Mouse (Mus musculus) hindbrain, embryonic 15.5 days (tissue): ENCODE data around the gene Vps72. TPM values are rescaled to one million over a fixed set of nuclear protein-coding genes. Genes with fewer than 3 reads are reported as not detected.

ENCODE experiments used
- microRNA-seq: library from miRNA; unstranded; fragments of <30 nt; microRNA quantifications from one replicate; pipeline ENCODE4, GENCODE M21; 2016
- polyA plus RNA-seq: library from polyadenylated mRNA; unstranded; fragments of >200 nt; fragmentation: Nextera tagmentation; extraction: Ambion mirVana; gene quantifications from 2 replicates; pipeline ENCODE4 v1.2.1, GENCODE M21; 2015

The Vps72 gene
- polyA plus RNA-seq, 1 experiment from 2014 or later: 176 TPM

Small RNAs within 50 kb of the gene (microRNA-seq; reads per million reads assigned to microRNA genes)
- not detected for gene Mir8099-1

Other genes starting within 250 kb of the Vps72 start
- 352 and 354 TPM in 2 replicates for gene Psmb4, start 224.1 kb upstream of the Vps72 start, polyA plus RNA-seq
- 15.5 and 16.4 TPM in 2 replicates for gene Selenbp1, start 178.0 kb upstream of the Vps72 start, polyA plus RNA-seq
- 6.9 and 7.1 TPM in 2 replicates for gene Rfx5, start 156.9 kb upstream of the Vps72 start, polyA plus RNA-seq
- 21.8 and 27.3 TPM in 2 replicates for gene Pi4kb, start 136.3 kb upstream of the Vps72 start, polyA plus RNA-seq
- 18.9 and 21.2 TPM in 2 replicates for gene Zfp687, start 95.6 kb upstream of the Vps72 start, polyA plus RNA-seq
- gene Psmd4, start 68.4 kb upstream of the Vps72 start, polyA plus RNA-seq: 260 and 276 TPM in 2 replicates
- 15.2 and 15.8 TPM in 2 replicates for gene Pip5k1a, start 4.1 kb upstream of the Vps72 start, polyA plus RNA-seq
- 1.7 and 1.8 TPM in 2 replicates for gene Tmod4, start 13.5 kb downstream of the Vps72 start, polyA plus RNA-seq
- 84.0 and 88.6 TPM in 2 replicates for gene Scnm1, start 23.0 kb downstream of the Vps72 start, polyA plus RNA-seq
- 42.7 and 45.0 TPM in 2 replicates for gene Lysmd1, start 23.1 kb downstream of the Vps72 start, polyA plus RNA-seq
- gene Tnfaip8l2, start 31.3 kb downstream of the Vps72 start, polyA plus RNA-seq: 3.9 and 4.2 TPM in 2 replicates
- gene Sema6c, start 49.4 kb downstream of the Vps72 start, polyA plus RNA-seq: 33.0 and 34.7 TPM in 2 replicates
- 3.4 and 3.6 TPM in 2 replicates for gene Gabpb2, start 106.9 kb downstream of the Vps72 start, polyA plus RNA-seq
- gene Cdc42se1, start 117.7 kb downstream of the Vps72 start, polyA plus RNA-seq: 57.1 and 59.3 TPM in 2 replicates
- gene Mllt11, start 121.1 kb downstream of the Vps72 start, polyA plus RNA-seq: 323 and 341 TPM in 2 replicates
- 0.13 and 0.19 TPM in 2 replicates for gene Gm128, start 130.6 kb downstream of the Vps72 start, polyA plus RNA-seq
- gene Bnipl, start 140.2 kb downstream of the Vps72 start, polyA plus RNA-seq: 0.29 TPM in 1 of 2 replicates, not detected in the other
- 34.5 and 36.6 TPM in 2 replicates for gene Mindy1, start 170.3 kb downstream of the Vps72 start, polyA plus RNA-seq
- gene Prune1, start 171.1 kb downstream of the Vps72 start, polyA plus RNA-seq: 66.5 and 69.9 TPM in 2 replicates
- 0.47 and 0.72 TPM in 2 replicates for gene Anxa9, start 196.2 kb downstream of the Vps72 start, polyA plus RNA-seq
- gene Cers2, start 203.8 kb downstream of the Vps72 start, polyA plus RNA-seq: 92.7 and 101 TPM in 2 replicates
- gene Setdb1, start 246.2 kb downstream of the Vps72 start, polyA plus RNA-seq: 39.3 and 42.7 TPM in 2 replicates